25 mouse cellular contexts compared by ENCODE assay signal in the genomic region with DNA sequence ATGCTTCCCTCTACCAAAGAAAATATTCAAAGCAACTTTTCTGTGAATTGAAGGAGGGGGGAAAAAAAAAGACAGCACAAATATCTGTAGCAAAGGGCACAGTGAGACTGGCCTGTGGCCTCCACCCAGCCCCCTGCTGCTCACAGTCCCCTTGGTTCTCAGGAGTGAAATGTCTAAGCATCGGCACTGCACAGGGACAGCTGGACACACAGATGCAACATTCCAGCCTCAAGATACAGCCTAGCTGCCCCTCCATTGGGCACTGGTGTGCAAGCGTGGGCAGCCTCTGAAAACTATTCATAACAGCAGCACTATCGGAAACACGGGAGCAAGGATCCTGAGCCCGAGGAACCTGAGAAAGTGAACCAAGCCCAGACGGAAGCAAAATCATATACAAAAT.
"Had no signal": no experiment of that assay in that cellular context is flagged by ENCODE, and none has a peak within 500 bp of the region (broad histone marks: within the 10 kb centered on the region; RNA-seq: fewer than 3 reads in every experiment).

No protein-coding gene starts in this region.

- H3K4me3 ChIP-seq: gastrocnemius, adult 2 months; heart, adult 2 months; heart, embryonic 12.5 days; hindbrain, embryonic 10.5 days; hindbrain, embryonic 12.5 days; intestine, embryonic 15.5 days; layer of hippocampus, adult 2 months; left cerebral cortex, adult 2 months; limb, embryonic 13.5 days; liver, embryonic 13.5 days; liver, embryonic 15.5 days had no signal

- H3K27me3 ChIP-seq: heart, embryonic 12.5 days; hindbrain, embryonic 12.5 days; intestine, embryonic 15.5 days; limb, embryonic 13.5 days; liver, embryonic 13.5 days; liver, embryonic 15.5 days had no signal

- H3K4me1 ChIP-seq: intestine, embryonic 15.5 days; limb, embryonic 13.5 days; liver, embryonic 13.5 days; liver, embryonic 15.5 days had no signal

- H3K27ac ChIP-seq: gastrocnemius, adult 2 months; heart, adult 2 months; hindbrain, embryonic 10.5 days; hindbrain, embryonic 12.5 days; hindbrain, embryonic 14.5 days; intestine, embryonic 15.5 days; layer of hippocampus, adult 2 months; left cerebral cortex, adult 2 months; limb, embryonic 13.5 days; liver, embryonic 13.5 days; liver, embryonic 15.5 days had no signal

- H3K9me3 ChIP-seq: heart, embryonic 12.5 days; hindbrain, embryonic 10.5 days; hindbrain, embryonic 12.5 days; intestine, embryonic 15.5 days; limb, embryonic 13.5 days; liver, embryonic 13.5 days; liver, embryonic 15.5 days had no signal

- H3K9ac ChIP-seq: heart, embryonic 12.5 days; hindbrain, embryonic 12.5 days; hindbrain, embryonic 14.5 days; intestine, embryonic 15.5 days; limb, embryonic 13.5 days; liver, embryonic 13.5 days; liver, embryonic 15.5 days had no signal

- DNase-seq: gastrocnemius, adult 2 months; gastrocnemius, postnatal 10 days; gastrocnemius, postnatal 25 days; heart, adult 2 months; heart, postnatal 10 days; heart, postnatal 4 days; kidney, adult 18-20 months; kidney, adult 8-10 months; kidney, postnatal 10 days; kidney, postnatal 25 days; kidney, postnatal 4 days; liver; liver, embryonic 13.5 days had no signal

- ATAC-seq: hindbrain, embryonic 16.5 days; inflammation-experienced regulatory T-cells, adult 6 months; intestine, embryonic 15.5 days had no signal

- H3K4me2 ChIP-seq: heart, embryonic 12.5 days; hindbrain, embryonic 12.5 days; hindbrain, embryonic 14.5 days; intestine, embryonic 15.5 days; limb, embryonic 13.5 days; liver, embryonic 11.5 days; liver, embryonic 13.5 days; liver, embryonic 15.5 days had no signal

- H3K36me3 ChIP-seq: hindbrain, embryonic 12.5 days had no signal
